Mouse (Mus musculus) forebrain, embryonic 11.5 days (tissue): ENCODE measurements around the gene Ccdc160. TPM values are rescaled to one million over a fixed set of nuclear protein-coding genes. Genes with fewer than 3 reads are reported as not detected.
A peak's percentile ranks its signal among the peaks of the same experiment; 100 is the strongest.

ENCODE experiments used
- ATAC-seq: fragments of 200-750 bp; cut with Nextera tagmentation; replicated peaks from 2 replicates; pipeline ENCODE4 v1.8.0; 2017; ENCODE audit warnings: moderate TSS enrichment; ENCODE audit not compliant: low FRiP score
- DNase-seq: peaks from one replicate; pipeline ENCODE4 v3.0.0-alpha.2; 2017; ENCODE audit warnings: low spot score
- H3K27ac ChIP-seq: fragments of 300-500 bp; sonication (generic); 2 replicates; pipeline ENCODE4 v1.5.1; 2014; ENCODE audit warnings: low read depth, low read length
- H3K27me3 ChIP-seq: fragments of 300-500 bp; sonication (generic); 2 replicates; pipeline ENCODE4 v1.6.1; 2014; ENCODE audit warnings: mild to moderate bottlenecking, low read length, mixed read lengths; ENCODE audit not compliant: control insufficient read depth, insufficient read depth
- H3K36me3 ChIP-seq: fragments of 300-500 bp; sonication (generic); 2 replicates; pipeline ENCODE4 v1.6.1; 2014; ENCODE audit warnings: mild to moderate bottlenecking, low read length, moderate library complexity, mixed read lengths; ENCODE audit not compliant: control insufficient read depth, insufficient read depth
- H3K4me1 ChIP-seq: fragments of 300-500 bp; sonication (generic); replicated peaks from 2 replicates; pipeline ENCODE4 v1.6.1; 2014; ENCODE audit warnings: low read length, mixed read lengths; ENCODE audit not compliant: control insufficient read depth, insufficient read depth
- H3K4me2 ChIP-seq: fragments of 300-500 bp; sonication (generic); 2 replicates; pipeline ENCODE4 v1.6.1; 2014; ENCODE audit warnings: low read depth, mild to moderate bottlenecking, low read length, moderate library complexity, mixed read lengths; ENCODE audit not compliant: severe bottlenecking
- H3K4me3 ChIP-seq: fragments of 300-500 bp; sonication (generic); 2 replicates; pipeline ENCODE4 v1.5.1; 2014; ENCODE audit warnings: low read depth, low read length
- H3K9ac ChIP-seq: fragments of 300-500 bp; sonication (generic); 2 replicates; pipeline ENCODE4 v1.6.1; 2014; ENCODE audit warnings: low read length
- H3K9me3 ChIP-seq: fragments of 300-500 bp; sonication (generic); 2 replicates; pipeline ENCODE4 v1.6.1; 2016; ENCODE audit warnings: low read length, mixed read lengths; ENCODE audit not compliant: control insufficient read depth
- WGBS: fragments of 180-500 bp; shearing (Covaris S2); extraction: QIAGEN DNeasy Blood & Tissue Kit; methylation state at CpG from one replicate; pipeline ENCODE4 v1.1.7; 2014; 5-methylcytosine and 5-hydroxymethylcytosine counted together
- polyA plus RNA-seq: library from polyadenylated mRNA; unstranded; fragments of >200 nt; fragmentation: Nextera tagmentation; extraction: Ambion mirVana; gene quantifications from 2 replicates; pipeline ENCODE4 v1.2.1, GENCODE M21; 2014

Ccdc160 gene
- 3.8 and 4.7 TPM in 2 replicates for polyA plus RNA-seq

DNA sequence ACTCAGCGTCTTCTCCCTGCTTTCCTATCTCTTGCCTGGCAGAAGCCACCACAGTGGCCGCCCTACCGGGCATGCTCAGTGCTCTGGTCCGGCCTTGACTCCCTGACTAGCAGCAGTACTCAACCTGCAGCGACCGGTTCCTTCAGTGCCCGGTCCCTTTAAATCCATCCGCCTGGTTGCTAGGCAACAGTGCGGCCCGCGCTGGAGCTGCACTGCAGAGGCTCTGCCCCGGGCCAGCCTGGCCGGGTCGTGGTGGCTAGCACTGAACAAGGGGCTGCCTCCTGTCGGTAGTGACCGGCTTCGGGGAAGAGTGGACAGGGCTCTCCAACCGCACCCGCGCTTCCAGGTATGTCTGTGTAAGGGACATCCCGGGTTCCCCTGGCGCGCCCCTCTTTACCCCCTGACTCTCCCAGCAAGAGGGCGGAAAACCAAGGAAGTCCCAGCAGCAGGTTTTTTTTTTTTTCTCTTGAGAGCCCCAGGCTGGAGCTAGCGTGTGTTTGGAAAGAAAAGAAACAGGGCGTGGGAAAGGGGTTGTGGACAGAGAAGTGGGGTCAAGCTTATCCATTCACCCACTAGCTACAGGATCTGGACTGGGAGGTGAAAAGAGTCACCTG, at the start of gene Ccdc160:
Gene Ccdc160, plus strand, starts transcription at position 221 of the 614 bp plus-strand sequence.
- Histone ChIP-seq H3K27me3 (no peaks in the 10 kb centered on the region), H3K36me3 (no peaks in the 10 kb centered on the region), H3K4me3 (peak within 1 kb of the TSS; percentile 40), H3K4me1 (no peaks in the 10 kb centered on the region), H3K9me3 (no peaks in the 10 kb centered on the region), H3K9ac (peak within 1 kb of the TSS; percentile 49), H3K27ac (no peak within 1 kb of the TSS; the same call in 1 of the 2 replicates), H3K4me2 (peak within 1 kb of the TSS; percentile 45)
- peak; percentile 89 for DNase-seq
- peak; percentile 96 for ATAC-seq
- WGBS = 22% methylated on average over 26 of the region's 26 CpGs

- Histone ChIP-seq H3K9me3 (no peaks in the 10 kb centered on the region), H3K36me3 (no peaks in the 10 kb centered on the region), H3K27me3 (no peaks in the 10 kb centered on the region), H3K4me3 (peak overlapping the region; percentile 43), H3K9ac (peak overlapping the region; percentile 61), H3K4me2 (peak overlapping the region; percentile 73), H3K4me1 (no peaks in the 10 kb centered on the region; the same call in 1 of the 2 replicates), H3K27ac (no peak overlapping the region)
- 17% methylated on average over 15 of the region's 15 CpGs for WGBS
- DNase-seq (no peak), ATAC-seq (peak; percentile 45)
These were observed 47.2 kb upstream of the Ccdc160 start for GRCm38 (mm10) chrX:52743781-52744180.

DNA sequence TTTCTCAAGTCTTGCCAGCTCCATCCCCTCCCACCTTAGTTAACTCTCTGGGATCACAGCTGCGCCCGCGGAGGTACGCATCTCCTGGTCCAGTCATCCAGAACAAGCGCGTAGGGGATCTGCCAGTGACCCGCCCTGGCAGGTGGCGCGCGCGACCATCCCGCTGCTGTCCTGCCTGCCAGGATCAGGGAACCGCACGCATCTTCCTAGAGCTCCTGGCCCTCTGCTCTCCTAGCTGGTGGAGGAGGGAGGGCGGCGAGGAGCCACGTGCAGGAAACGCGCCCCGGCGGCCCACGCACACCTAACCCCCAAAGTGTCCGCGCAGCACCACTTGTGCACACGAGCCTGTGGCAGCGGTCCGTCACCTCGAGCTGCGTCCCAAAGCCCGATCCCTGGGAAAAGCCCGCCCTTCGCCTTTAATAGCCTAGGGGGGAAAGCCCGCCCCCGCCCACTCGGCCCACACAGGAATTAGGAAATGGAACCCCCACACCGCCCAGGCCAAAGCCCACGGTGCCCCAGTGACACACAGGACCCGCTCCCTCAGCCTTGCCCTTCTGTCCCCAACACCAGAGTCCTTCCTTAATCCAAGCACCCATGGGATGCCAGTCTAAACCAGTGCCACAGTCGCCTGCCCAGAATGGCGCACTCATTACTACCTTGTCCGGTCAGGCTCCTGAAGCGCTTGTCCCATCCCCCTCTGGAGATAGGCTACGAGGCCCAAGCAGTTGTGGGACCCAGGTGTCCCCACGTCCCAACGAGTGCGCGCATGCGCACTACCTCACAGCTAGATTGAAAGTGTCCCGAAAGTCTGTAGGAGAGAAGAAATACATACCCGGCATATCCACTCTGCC, 46.6 kb upstream of the Ccdc160 start:
- Histone ChIP-seq H3K36me3 (no peaks in the 10 kb centered on the region), H3K9me3 (no peaks in the 10 kb centered on the region), H3K27ac (no peak overlapping the region), H3K27me3 (no peaks in the 10 kb centered on the region), H3K4me1 (no peaks in the 10 kb centered on the region; the same call in 1 of the 2 replicates), H3K4me3 (peak overlapping the region; percentile 43), H3K4me2 (peak overlapping the region; percentile 73), H3K9ac (peak overlapping the region; percentile 61)
- DNase-seq = peak; percentile 69
- peak; percentile 77 for ATAC-seq
- 14% methylated on average over 41 of the region's 50 CpGs for WGBS

- Histone ChIP-seq H3K27ac (no peak overlapping the region), H3K9me3 (no peaks in the 10 kb centered on the region), H3K9ac (no peak overlapping the region), H3K4me1 (no peaks in the 10 kb centered on the region; the same call in 1 of the 2 replicates), H3K27me3 (no peaks in the 10 kb centered on the region), H3K36me3 (no peaks in the 10 kb centered on the region), H3K4me2 (peak overlapping the region; percentile 73), H3K4me3 (no peak overlapping the region)
- WGBS = 9% methylated on average over 8 of the region's 8 CpGs
- peak; percentile 53 for DNase-seq
- no peak for ATAC-seq
These were observed 45.5 kb upstream of the Ccdc160 start for GRCm38 (mm10) chrX:52745462-52745861.

GRCm38 (mm10) chrX:52745917-52746316, 45.1 kb upstream of the Ccdc160 start:
- no peaks in the 10 kb centered on the region for H3K36me3 ChIP-seq
- no peaks in the 10 kb centered on the region; the same call in 1 of the 2 replicates for H3K4me1 ChIP-seq
- H3K27ac ChIP-seq = no peak overlapping the region
- H3K27me3 ChIP-seq = no peaks in the 10 kb centered on the region
- no peak overlapping the region for H3K4me3 ChIP-seq
- WGBS = 16% methylated on average over 10 of the region's 10 CpGs
- H3K9me3 ChIP-seq = no peaks in the 10 kb centered on the region
- DNase-seq (no peak), ATAC-seq (no peak)
- H3K9ac ChIP-seq = no peak overlapping the region
- peak overlapping the region; percentile 73; the same call in 1 of the 2 replicates for H3K4me2 ChIP-seq

DNA sequence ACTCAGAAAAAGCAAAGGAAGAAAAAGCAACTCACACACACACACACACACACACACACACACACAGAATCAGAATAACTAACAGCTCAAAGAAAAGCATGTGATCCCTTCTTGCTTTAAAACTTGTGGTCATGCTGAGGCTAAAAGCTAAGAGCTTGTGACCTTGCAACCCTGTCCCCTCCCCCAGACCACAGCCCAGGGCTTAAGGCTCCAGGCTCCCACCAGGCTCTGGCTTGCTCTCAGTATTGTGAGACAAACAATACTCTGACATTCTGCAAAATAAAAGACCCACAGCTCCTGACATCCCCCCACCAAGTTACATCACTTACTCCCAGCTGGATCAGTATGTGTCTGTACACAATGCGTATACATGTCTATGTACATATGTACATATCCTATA, 44.2 kb upstream of the Ccdc160 start:
- no peak overlapping the region for H3K9ac ChIP-seq
- H3K4me3 ChIP-seq = no peak overlapping the region
- H3K27ac ChIP-seq = no peak overlapping the region
- DNase-seq = no peak
- ATAC-seq = no peak
- 13% methylated on average over 1 of the region's 1 CpGs for WGBS
- H3K9me3 ChIP-seq = no peaks in the 10 kb centered on the region
- H3K36me3 ChIP-seq = no peaks in the 10 kb centered on the region
- no peak overlapping the region for H3K4me2 ChIP-seq
- no peaks in the 10 kb centered on the region for H3K27me3 ChIP-seq
- no peaks in the 10 kb centered on the region; the same call in 1 of the 2 replicates for H3K4me1 ChIP-seq

GRCm38 (mm10) chrX:52753491-52754085, 37.4 kb upstream of the Ccdc160 start:
- WGBS = 17% methylated on average over 6 of the region's 6 CpGs
- no peak for DNase-seq
- H3K4me3 ChIP-seq = no peak overlapping the region
- H3K4me2 ChIP-seq = no peak overlapping the region
- no peaks in the 10 kb centered on the region for H3K9me3 ChIP-seq
- H3K9ac ChIP-seq = no peak overlapping the region
- no peaks in the 10 kb centered on the region for H3K27me3 ChIP-seq
- no peak for ATAC-seq
- H3K27ac ChIP-seq = no peak overlapping the region
- H3K36me3 ChIP-seq = no peaks in the 10 kb centered on the region
- H3K4me1 ChIP-seq = no peaks in the 10 kb centered on the region

GRCm38 (mm10) chrX:52757164-52757563, 33.8 kb upstream of the Ccdc160 start:
- WGBS = 95% methylated on average over 3 of the region's 3 CpGs

More at GRCm38 (mm10) chrX:52757164-52757563, 33.8 kb upstream of the Ccdc160 start:
- Histone ChIP-seq H3K4me2 (no peak overlapping the region), H3K36me3 (no peaks in the 10 kb centered on the region), H3K4me3 (no peak overlapping the region), H3K9me3 (no peaks in the 10 kb centered on the region), H3K27ac (no peak overlapping the region), H3K9ac (no peak overlapping the region), H3K4me1 (no peaks in the 10 kb centered on the region), H3K27me3 (no peaks in the 10 kb centered on the region)
- ATAC-seq = no peak
- no peak for DNase-seq
